Mouse (Mus musculus): ENCODE measurements around the gene Endou. TPM values are rescaled to one million over a fixed set of nuclear protein-coding genes. Genes with fewer than 3 reads are reported as not detected.
"Not testable (repeated sequence)": the region's sequence is repeated elsewhere in the genome, so short reads cannot be mapped to it uniquely, and the experiment has no call there.

Gene Endou
- polyA plus RNA-seq, 1 experiment from 2014 or later = 0.19 TPM

GRCm38 (mm10) chr15:97668158-97668877, 62.8 kb downstream of the Endou start:
- not testable (repeated sequence) for H3K9me3 ChIP-seq (ENCODE audit: control insufficient read depth, low read length); H3K4me1 ChIP-seq (ENCODE audit: control insufficient read depth in 2 of 2, insufficient read depth in 2 of 2, low read length in 2 of 2)
- 65% methylated on average over 16 of the region's 17 CpGs for WGBS

GRCm38 (mm10) chr15:97667437-97667836, 63.7 kb downstream of the Endou start:
- 0 out of 4 replicates have a peak overlapping the region, but pooled peaks of 1 of the 2 experiments have one; percentile 1 for H3K27ac ChIP-seq (replicated peaks in 1 of 2; ENCODE audit: control insufficient read depth in 1 of 2, insufficient read depth in 1 of 2, low read depth in 2 of 2, low read length in 2 of 2)
- H3K27me3 ChIP-seq (ENCODE audit: control insufficient read depth, insufficient read depth, low read length) = no peaks in the 10 kb centered on the region
- no peak overlapping the region for H3K4me2 ChIP-seq (ENCODE audit: low read length)
- 0 out of 2 replicates have a peak, but pooled peaks cover 2% of the 10 kb centered on the region for H3K36me3 ChIP-seq (ENCODE audit: control insufficient read depth, insufficient read depth, low read length)
- peaks cover 3 to 8% of the 10 kb centered on the region in 2 experiments; a peak in 3 of 4 replicates for H3K4me1 ChIP-seq (ENCODE audit: control insufficient read depth in 2 of 2, insufficient read depth in 2 of 2, low read length in 2 of 2)
- H3K9ac ChIP-seq (ENCODE audit: low read length) = no peak overlapping the region
- WGBS = 33% methylated on average over 7 of the region's 7 CpGs
- H3K9me3 ChIP-seq (ENCODE audit: control insufficient read depth, low read length) = no peaks in the 10 kb centered on the region
- ATAC-seq (ENCODE audit: insufficient number of reproducible peaks, insufficient read depth, low FRiP score, low read depth) = no peak
- H3K4me3 ChIP-seq (ENCODE audit: control insufficient read depth in 1 of 2, insufficient read depth in 1 of 2, low read depth in 1 of 2, low read length in 2 of 2) = no peak overlapping the region

More at GRCm38 (mm10) chr15:97668158-97668877, 62.8 kb downstream of the Endou start:
- ATAC-seq (ENCODE audit: insufficient number of reproducible peaks, insufficient read depth, low FRiP score, low read depth); H3K27me3 ChIP-seq (ENCODE audit: control insufficient read depth, insufficient read depth, low read length); H3K4me3 ChIP-seq (ENCODE audit: control insufficient read depth in 1 of 2, insufficient read depth in 1 of 2, low read depth in 1 of 2, low read length in 2 of 2); H3K9ac ChIP-seq (ENCODE audit: low read length); H3K4me2 ChIP-seq (ENCODE audit: low read length); H3K27ac ChIP-seq (replicated peaks in 1 of 2; ENCODE audit: control insufficient read depth in 1 of 2, insufficient read depth in 1 of 2, low read depth in 2 of 2, low read length in 2 of 2); H3K36me3 ChIP-seq (ENCODE audit: control insufficient read depth, insufficient read depth, low read length): not testable (repeated sequence)

GRCm38 (mm10) chr15:97666457-97666770, 64.7 kb downstream of the Endou start:
- peaks cover 3 to 8% of the 10 kb centered on the region in 2 experiments; a peak in 3 of 4 replicates for H3K4me1 ChIP-seq (ENCODE audit: control insufficient read depth in 2 of 2, insufficient read depth in 2 of 2, low read length in 2 of 2)
- WGBS = 91% methylated on average over 10 of the region's 10 CpGs
- H3K27me3 ChIP-seq (ENCODE audit: control insufficient read depth, insufficient read depth, low read length) = no peaks in the 10 kb centered on the region
- H3K9me3 ChIP-seq (ENCODE audit: control insufficient read depth, low read length) = no peaks in the 10 kb centered on the region
- no peak overlapping the region for H3K4me3 ChIP-seq (ENCODE audit: control insufficient read depth in 1 of 2, insufficient read depth in 1 of 2, low read depth in 1 of 2, low read length in 2 of 2)
- no peak overlapping the region for H3K27ac ChIP-seq (replicated peaks in 1 of 2; ENCODE audit: control insufficient read depth in 1 of 2, insufficient read depth in 1 of 2, low read depth in 2 of 2, low read length in 2 of 2)
- no peak overlapping the region for H3K9ac ChIP-seq (ENCODE audit: low read length)
- no peak for ATAC-seq (ENCODE audit: insufficient number of reproducible peaks, insufficient read depth, low FRiP score, low read depth)
- H3K4me2 ChIP-seq (ENCODE audit: low read length) = no peak overlapping the region
- H3K36me3 ChIP-seq (ENCODE audit: control insufficient read depth, insufficient read depth, low read length) = no peaks in the 10 kb centered on the region

- H3K9me3 ChIP-seq (ENCODE audit: control insufficient read depth, low read length) = no peaks in the 10 kb centered on the region
- WGBS = 66% methylated on average over 25 of the region's 25 CpGs
- peaks cover 3 to 8% of the 10 kb centered on the region in 2 experiments; a peak in 3 of 4 replicates for H3K4me1 ChIP-seq (ENCODE audit: control insufficient read depth in 2 of 2, insufficient read depth in 2 of 2, low read length in 2 of 2)
- no peak overlapping the region for H3K4me2 ChIP-seq (ENCODE audit: low read length)
- no peak overlapping the region for H3K9ac ChIP-seq (ENCODE audit: low read length)
- no peaks in the 10 kb centered on the region for H3K27me3 ChIP-seq (ENCODE audit: control insufficient read depth, insufficient read depth, low read length)
- H3K4me3 ChIP-seq (ENCODE audit: control insufficient read depth in 1 of 2, insufficient read depth in 1 of 2, low read depth in 1 of 2, low read length in 2 of 2) = no peak overlapping the region
- H3K36me3 ChIP-seq (ENCODE audit: control insufficient read depth, insufficient read depth, low read length) = no peaks in the 10 kb centered on the region
- ATAC-seq (ENCODE audit: insufficient number of reproducible peaks, insufficient read depth, low FRiP score, low read depth) = no peak
- no peak overlapping the region for H3K27ac ChIP-seq (replicated peaks in 1 of 2; ENCODE audit: control insufficient read depth in 1 of 2, insufficient read depth in 1 of 2, low read depth in 2 of 2, low read length in 2 of 2)
Observed at GRCm38 (mm10) chr15:97665770-97666456, 65.2 kb downstream of the Endou start.

GRCm38 (mm10) chr15:97664981-97665668, 66.0 kb downstream of the Endou start:
- Histone ChIP-seq H3K4me1 (ENCODE audit: control insufficient read depth in 2 of 2, insufficient read depth in 2 of 2, low read length in 2 of 2) (peaks cover 3 to 6% of the 10 kb centered on the region in 2 experiments; a peak in 3 of 4 replicates), H3K9me3 (ENCODE audit: control insufficient read depth, low read length) (no peaks in the 10 kb centered on the region), H3K27ac (replicated peaks in 1 of 2; ENCODE audit: control insufficient read depth in 1 of 2, insufficient read depth in 1 of 2, low read depth in 2 of 2, low read length in 2 of 2) (no peak overlapping the region), H3K36me3 (ENCODE audit: control insufficient read depth, insufficient read depth, low read length) (no peaks in the 10 kb centered on the region), H3K4me2 (ENCODE audit: low read length) (no peak overlapping the region), H3K27me3 (ENCODE audit: control insufficient read depth, insufficient read depth, low read length) (no peaks in the 10 kb centered on the region), H3K4me3 (ENCODE audit: control insufficient read depth in 1 of 2, insufficient read depth in 1 of 2, low read depth in 1 of 2, low read length in 2 of 2) (no peak overlapping the region), H3K9ac (ENCODE audit: low read length) (no peak overlapping the region)
- ATAC-seq (ENCODE audit: insufficient number of reproducible peaks, insufficient read depth, low FRiP score, low read depth) = no peak
- WGBS = 60% methylated on average over 16 of the region's 16 CpGs

GRCm38 (mm10) chr15:97663750-97664406, 67.3 kb downstream of the Endou start:
- whole genome bisulfite sequencing = 4% methylated on average over 19 of the region's 19 CpGs
- no peak overlapping the region for H3K27ac ChIP-seq (replicated peaks in 1 of 2; ENCODE audit: control insufficient read depth in 1 of 2, insufficient read depth in 1 of 2, low read depth in 2 of 2, low read length in 2 of 2)
- no peaks in the 10 kb centered on the region for H3K27me3 ChIP-seq (ENCODE audit: control insufficient read depth, insufficient read depth, low read length)

More at GRCm38 (mm10) chr15:97663750-97664406, 67.3 kb downstream of the Endou start:
- Histone ChIP-seq H3K4me2 (ENCODE audit: low read length) (peak overlapping the region; percentile 86), H3K9ac (ENCODE audit: low read length) (peak overlapping the region; percentile 65; the same call in 1 of the 2 replicates), H3K36me3 (ENCODE audit: control insufficient read depth, insufficient read depth, low read length) (no peaks in the 10 kb centered on the region), H3K9me3 (ENCODE audit: control insufficient read depth, low read length) (no peaks in the 10 kb centered on the region), H3K4me3 (ENCODE audit: control insufficient read depth in 1 of 2, insufficient read depth in 1 of 2, low read depth in 1 of 2, low read length in 2 of 2) (peak overlapping the region; percentile 49 to 61), H3K4me1 (ENCODE audit: control insufficient read depth in 2 of 2, insufficient read depth in 2 of 2, low read length in 2 of 2) (peaks cover 0 to 3% of the 10 kb centered on the region in 2 experiments; a peak in 1 of 4 replicates)
- peak; percentile 39; the same call in 1 of the 2 replicates for ATAC-seq (ENCODE audit: insufficient number of reproducible peaks, insufficient read depth, low FRiP score, low read depth)
